Mouse (Mus musculus): ENCODE results near the gene Hsd3b1.

Gene Hsd3b1

DNA sequence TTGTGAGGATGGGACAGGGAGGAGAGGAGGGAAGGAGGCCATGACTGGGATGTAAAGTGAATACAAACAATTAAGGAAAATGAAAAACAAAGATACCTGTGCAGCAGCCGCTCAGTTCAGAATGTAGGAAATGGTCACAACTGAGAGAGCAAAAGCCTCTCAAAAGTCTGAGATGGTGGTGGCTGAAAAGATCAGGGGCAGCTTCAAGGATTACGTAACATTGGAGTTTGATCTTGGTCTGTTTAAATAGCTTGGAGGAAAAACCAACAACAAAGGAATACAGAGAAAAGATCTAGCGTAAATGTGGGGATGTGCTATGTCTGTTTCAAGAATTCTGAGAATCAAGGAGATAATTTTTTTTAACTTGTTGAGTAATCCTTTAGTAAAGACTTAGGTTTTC is at the start of gene Hsd3b1:
TSS of gene Hsd3b1 (minus strand) at position 219 of the 400 bp plus-strand sequence.
- no peak for TF ChIP-seq GATA4 (IDR thresholded peaks at IDR 0.05; ENCODE audit: insufficient replicate concordance, low read length)

DNA sequence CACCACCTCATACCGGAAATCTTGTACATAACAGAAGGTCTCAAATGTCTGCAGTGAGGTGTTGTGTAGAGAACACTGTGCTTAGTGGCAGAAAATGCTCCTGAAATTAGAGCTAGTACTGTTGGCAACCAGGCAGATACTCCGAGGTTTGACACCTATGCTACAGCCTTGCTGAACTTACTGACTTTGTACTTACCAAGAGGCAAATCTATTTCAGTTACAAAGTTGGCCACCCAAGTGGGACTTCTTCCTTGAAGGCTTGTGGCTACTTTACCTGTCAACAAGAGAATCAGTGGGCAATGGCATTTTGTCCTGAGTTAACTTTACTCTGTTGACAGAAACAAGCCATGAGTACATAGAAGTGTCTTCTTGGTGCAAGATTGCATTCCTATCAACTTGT is 38.0 kb upstream of the Hsd3b1 start:
- TF ChIP-seq GATA4 (IDR thresholded peaks at IDR 0.05; ENCODE audit: insufficient replicate concordance, low read length) = no peak

GRCm38 (mm10) chr3:98895071-98895601 is 35.5 kb upstream of the Hsd3b1 start:
- TF ChIP-seq GATA4 (IDR thresholded peaks at IDR 0.05; ENCODE audit: insufficient replicate concordance, low read length) = no peak

GRCm38 (mm10) chr3:98893057-98893772 is 33.6 kb upstream of the Hsd3b1 start, which contains the start of gene Hao2:
Gene Hao2 (minus strand): TSS chr3:98893239.
- TF ChIP-seq GATA4 (IDR thresholded peaks at IDR 0.05; ENCODE audit: insufficient replicate concordance, low read length) = no peak

GRCm38 (mm10) chr3:98890430-98890829 is 30.8 kb upstream of the Hsd3b1 start:
- TF ChIP-seq GATA4 (IDR thresholded peaks at IDR 0.05; ENCODE audit: insufficient replicate concordance, low read length) = no peak

GRCm38 (mm10) chr3:98888206-98888605 is 28.6 kb upstream of the Hsd3b1 start:
- TF ChIP-seq GATA4 (IDR thresholded peaks at IDR 0.05; ENCODE audit: insufficient replicate concordance, low read length) = 0 out of 2 replicates have a peak, but pooled peaks have one; percentile 33

DNA sequence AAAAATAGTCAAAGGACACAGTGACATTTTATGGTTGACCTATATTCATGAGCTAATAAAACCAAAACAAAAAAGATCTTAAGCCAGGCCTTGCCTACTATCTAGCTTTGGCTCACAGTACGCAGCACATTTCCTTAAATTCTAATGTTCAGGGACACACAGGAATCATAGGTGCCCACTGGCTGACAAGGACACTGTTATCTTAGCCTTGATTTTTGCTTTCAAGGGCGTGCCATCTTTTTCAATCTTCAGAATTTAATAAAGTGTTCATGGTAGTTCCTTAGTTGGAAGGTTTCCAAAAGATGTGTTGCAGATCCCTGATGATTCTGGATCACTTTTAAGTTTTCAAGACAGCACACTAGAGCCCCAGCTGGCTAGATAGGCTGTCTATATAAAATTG is 21.2 kb upstream of the Hsd3b1 start:
- no peak for TF ChIP-seq GATA4 (IDR thresholded peaks at IDR 0.05; ENCODE audit: insufficient replicate concordance, low read length)

GRCm38 (mm10) chr3:98880216-98880615 is 20.6 kb upstream of the Hsd3b1 start:
- no peak for TF ChIP-seq GATA4 (IDR thresholded peaks at IDR 0.05; ENCODE audit: insufficient replicate concordance, low read length)

DNA sequence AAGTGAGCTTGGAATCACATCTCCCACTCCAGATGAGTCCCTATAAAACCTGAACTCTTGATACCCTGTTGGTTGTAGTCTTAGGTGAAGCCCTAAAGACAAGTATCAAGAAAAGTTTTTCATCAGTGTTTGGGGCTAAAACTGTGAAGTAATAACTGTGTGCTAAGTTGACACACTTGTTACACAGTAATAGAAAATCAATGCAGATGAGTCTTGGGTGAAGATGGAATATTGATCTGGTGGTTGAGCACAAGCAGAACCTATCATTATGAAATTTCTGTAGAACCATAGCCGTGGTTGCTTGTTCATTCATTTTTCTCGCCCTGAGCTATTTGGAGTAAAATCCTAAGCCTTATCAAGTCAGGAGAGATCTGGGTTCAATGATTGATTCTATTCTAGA is 8.6 kb upstream of the Hsd3b1 start:
- no peak for TF ChIP-seq GATA4 (IDR thresholded peaks at IDR 0.05; ENCODE audit: insufficient replicate concordance, low read length)

GRCm38 (mm10) chr3:98862800-98863199 is 3.2 kb upstream of the Hsd3b1 start:
- no peak for TF ChIP-seq GATA4 (IDR thresholded peaks at IDR 0.05; ENCODE audit: insufficient replicate concordance, low read length)

DNA sequence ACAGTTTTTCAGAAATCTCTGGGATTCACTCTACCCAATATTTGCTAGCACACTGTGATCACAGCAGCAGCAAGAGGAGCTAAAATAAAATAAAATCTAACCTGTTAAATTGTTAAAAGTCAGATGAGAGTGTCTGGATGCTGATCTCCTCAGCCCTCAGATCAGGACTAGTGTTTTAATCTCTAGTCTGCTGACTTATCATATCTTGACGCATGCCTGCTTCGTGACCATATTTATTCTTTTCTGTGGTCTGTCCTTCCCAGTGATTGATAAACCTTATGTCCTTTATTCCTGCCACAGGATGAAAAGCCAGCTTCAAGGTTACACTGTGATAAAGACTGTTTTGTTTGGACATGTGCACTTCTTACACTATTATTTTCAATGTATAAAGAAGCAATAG is 1.5 kb downstream of the Hsd3b1 start:
- TF ChIP-seq GATA4 (IDR thresholded peaks at IDR 0.05; ENCODE audit: insufficient replicate concordance, low read length) = no peak

DNA sequence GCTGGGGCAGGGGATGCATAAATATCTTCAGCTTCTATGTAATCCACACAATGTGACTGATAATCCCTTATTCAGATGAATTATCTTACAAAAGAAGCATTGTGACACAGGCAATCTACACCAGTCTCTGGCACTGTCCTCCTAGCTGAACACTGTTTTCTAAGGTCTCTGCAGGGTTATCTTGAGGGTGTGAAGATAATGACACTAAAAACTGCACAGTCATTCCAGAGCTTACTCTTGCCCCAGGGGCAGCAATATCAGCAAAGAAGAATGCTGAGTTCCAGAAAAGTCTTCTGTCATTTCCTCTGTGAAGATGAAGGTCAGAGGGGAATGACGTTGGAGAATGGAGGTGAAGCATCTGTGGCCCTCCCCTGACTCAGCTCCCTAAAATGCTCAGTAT is 2.7 kb downstream of the Hsd3b1 start:
- no peak for TF ChIP-seq GATA4 (IDR thresholded peaks at IDR 0.05; ENCODE audit: insufficient replicate concordance, low read length)

DNA sequence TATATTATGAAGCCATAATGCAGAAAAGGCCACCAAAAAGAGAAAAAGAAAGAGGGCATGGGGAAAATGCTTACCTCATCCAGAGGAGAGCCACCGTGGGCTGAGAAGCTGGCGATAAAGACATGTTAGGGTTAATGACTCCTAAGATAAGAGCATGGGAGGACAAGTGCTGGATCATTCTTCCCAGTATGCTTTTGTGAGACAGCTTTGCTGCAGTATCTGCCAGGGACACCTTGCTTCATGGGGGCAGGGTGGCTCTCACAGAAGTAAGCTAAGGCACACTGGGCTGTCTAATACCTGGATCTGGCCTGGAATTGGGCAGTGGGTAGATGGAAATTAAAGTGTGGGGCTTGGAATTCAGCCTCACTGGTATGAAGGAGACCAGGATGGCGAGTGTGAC is 4.4 kb downstream of the Hsd3b1 start:
- TF ChIP-seq GATA4 (IDR thresholded peaks at IDR 0.05; ENCODE audit: insufficient replicate concordance, low read length) = no peak

GRCm38 (mm10) chr3:98853685-98854084 is 5.9 kb downstream of the Hsd3b1 start:
- no peak for TF ChIP-seq GATA4 (IDR thresholded peaks at IDR 0.05; ENCODE audit: insufficient replicate concordance, low read length)

GRCm38 (mm10) chr3:98853051-98853450 is 6.5 kb downstream of the Hsd3b1 start:
- TF ChIP-seq GATA4 (IDR thresholded peaks at IDR 0.05; ENCODE audit: insufficient replicate concordance, low read length) = no peak

DNA sequence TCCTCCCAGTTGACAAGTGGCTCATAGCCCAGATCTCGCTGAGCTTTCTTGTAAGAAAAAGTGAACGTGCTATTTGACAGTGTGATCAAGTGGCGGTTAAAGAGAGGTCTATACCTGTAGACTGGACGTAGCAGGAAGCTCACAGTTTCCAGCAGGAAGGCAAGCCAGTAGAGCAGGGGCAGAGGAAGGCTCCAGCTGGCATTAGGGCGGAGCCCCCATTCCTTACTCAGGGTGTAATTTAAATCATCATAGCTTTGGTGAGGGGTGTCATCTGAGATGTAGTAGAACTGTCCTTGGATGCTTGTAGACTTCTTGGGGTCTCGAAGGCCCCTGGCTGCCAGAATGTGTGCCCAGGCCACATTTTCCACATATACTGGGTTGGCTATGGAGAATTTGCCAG is 7.0 kb downstream of the Hsd3b1 start:
- no peak for TF ChIP-seq GATA4 (IDR thresholded peaks at IDR 0.05; ENCODE audit: insufficient replicate concordance, low read length)

DNA sequence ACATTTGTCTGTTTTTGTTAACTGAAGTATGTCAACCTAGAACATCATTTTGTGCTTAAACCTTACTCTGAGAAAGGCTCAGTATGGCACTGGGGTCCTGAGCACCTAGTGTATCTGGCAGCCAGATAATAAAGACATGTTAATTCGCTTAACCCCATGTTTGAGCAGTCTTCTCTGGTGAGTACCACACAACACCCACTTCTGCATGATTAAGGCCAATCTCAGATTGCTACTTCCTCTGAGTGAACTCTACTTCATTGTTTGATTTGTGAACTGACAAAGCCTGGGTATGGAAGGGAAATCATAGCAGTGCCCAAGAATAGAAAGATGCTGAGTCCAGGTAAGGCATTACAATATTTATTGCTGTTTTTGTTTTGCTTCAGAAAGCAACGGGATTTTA is 7.7 kb downstream of the Hsd3b1 start:
- no peak for TF ChIP-seq GATA4 (IDR thresholded peaks at IDR 0.05; ENCODE audit: insufficient replicate concordance, low read length)
